Mouse (Mus musculus) cerebellum, adult 2 months (tissue): ENCODE results near the gene Rrad.

ENCODE experiments used
- CTCF ChIP-seq: fragments of 200-500 bp; IDR thresholded peaks from 2 replicates; pipeline ENCODE4 v1.5.1; 2011; ENCODE audit warnings: low read depth, mild to moderate bottlenecking, control low read depth, low read length, moderate library complexity, borderline replicate concordance; ENCODE audit not compliant: insufficient read depth
- POLR2A ChIP-seq: fragments of 200-500 bp; IDR thresholded peaks from 2 replicates; pipeline ENCODE4 v1.6.1; 2011; ENCODE audit warnings: low read length, control low read depth, borderline replicate concordance; ENCODE audit not compliant: insufficient read depth

- TF ChIP-seq CTCF (no peak), POLR2A (no peak)
Observed at GRCm38 (mm10) chr8:104591856-104592255, 39.3 kb downstream of the Rrad start.
